Mouse (Mus musculus) adrenal gland, postnatal 25 days (tissue): ENCODE data around the gene Hilpda. TPM values are rescaled to one million over a fixed set of nuclear protein-coding genes. Genes with fewer than 3 reads are reported as not detected.
A peak's percentile ranks its signal among the peaks of the same experiment; 100 is the strongest.

Experiments used
- DNase-seq: peaks from one replicate; pipeline ENCODE4 v3.0.0; 2021; ENCODE audit warnings: mixed read lengths
- long read RNA-seq: library from polyadenylated mRNA; stranded (forward); transcript quantifications from one replicate; pipeline ENCODE4 v2.0.0, GENCODE M21; 2021
- total RNA-seq: library from RNA; stranded (reverse); gene quantifications from 2 replicates; pipeline ENCODE4 v1.2.3, GENCODE M21; 2021

Hilpda gene
- total RNA-seq, result 4.3 and 7.4 TPM in 2 replicates
- long read RNA-seq, result 0 reads

DNA sequence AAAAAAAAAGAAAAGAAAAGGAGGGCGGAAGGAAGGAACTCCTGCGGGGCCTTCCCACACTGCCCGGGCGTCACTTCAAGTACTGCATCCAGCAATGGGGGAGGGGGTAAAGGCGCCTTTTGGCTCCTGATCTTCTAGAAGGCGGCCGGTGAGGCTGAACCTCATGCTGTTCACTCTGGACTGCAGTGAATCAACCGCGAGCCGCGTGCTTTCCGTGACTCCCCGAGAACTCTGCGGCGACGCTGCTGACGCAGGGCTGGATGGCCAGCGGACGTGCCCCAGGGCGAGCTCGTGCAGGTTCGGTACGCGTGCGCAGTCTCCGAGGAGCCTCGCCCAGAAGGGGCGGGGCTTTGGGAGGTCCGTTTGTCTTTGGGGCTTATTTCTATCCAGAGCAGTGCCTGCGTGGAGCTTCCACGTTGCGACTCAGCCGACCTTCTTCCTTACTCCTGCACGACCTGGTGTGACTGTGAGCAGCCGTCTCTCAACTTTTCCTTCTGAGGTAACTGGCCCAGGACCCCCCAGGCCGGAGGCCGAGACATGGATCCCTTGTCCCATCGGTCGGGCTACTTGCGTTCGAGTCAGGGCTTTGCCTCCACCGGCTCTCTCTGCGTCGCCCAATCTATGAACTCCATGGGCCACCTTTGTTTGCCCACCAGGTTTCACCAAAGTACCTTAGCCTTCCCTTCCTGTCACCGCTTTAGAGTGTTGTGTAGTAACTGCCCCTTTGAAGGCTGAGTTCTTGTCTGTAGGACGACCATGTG lies at the start of gene Hilpda:
Hilpda (plus strand) TSS at position 177 of the 761 bp plus-strand sequence.
- peak; percentile 92 for DNase-seq

DNA sequence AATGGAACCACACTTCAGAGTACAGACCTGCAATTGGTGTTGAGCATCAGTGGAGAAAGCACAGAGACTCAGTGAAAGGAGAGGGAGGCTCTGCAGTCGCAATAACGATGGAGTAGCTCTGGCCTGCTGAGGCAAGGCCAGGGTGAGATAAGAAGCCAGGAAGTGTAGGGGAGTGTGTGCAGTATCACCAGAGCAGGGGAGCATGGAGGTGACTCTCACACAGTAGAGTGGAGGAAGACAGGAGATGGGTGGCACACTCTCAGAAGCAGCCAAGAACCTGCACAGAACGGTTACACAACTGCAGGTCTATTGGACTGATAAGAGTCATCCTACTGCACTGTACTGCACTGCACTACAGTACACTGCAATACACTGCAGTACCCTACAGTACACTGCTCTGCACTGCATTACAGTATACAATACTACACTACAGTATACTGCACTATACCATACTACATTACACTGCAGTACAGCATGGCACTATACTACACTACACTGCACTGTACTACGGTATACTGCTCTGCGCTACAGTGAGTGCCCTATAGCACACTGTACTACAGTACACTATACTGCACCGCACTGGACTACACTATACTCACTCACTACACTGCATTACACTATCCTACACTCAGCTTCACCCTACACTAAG lies 42.9 kb upstream of the Hilpda start:
- DNase-seq, result no peak

- no peak for DNase-seq
These were observed 41.9 kb upstream of the Hilpda start for GRCm38 (mm10) chr6:29230386-29230785.

- DNase-seq, result no peak
These were observed 40.5 kb upstream of the Hilpda start for GRCm38 (mm10) chr6:29231799-29232198.

DNA sequence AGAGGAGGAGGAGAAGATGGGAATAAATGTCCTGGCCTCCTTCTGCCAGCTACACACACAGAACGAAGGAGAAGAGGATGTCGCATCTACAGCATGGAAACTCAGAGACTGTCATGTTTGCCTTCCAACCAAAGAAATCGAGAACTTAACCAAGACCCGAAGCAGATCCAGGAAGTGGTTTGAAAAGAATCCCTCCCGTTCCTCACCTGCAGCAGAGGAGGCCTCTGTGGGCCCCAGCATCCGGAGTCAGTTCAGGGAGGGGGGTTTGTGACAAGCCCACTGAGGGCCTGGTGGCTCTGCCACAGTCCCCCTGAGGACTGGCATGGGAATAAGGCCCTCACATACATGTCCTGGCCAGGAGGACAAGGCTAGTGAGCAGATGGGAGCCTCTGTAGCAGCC lies 40.0 kb upstream of the Hilpda start:
- no peak for DNase-seq

DNA sequence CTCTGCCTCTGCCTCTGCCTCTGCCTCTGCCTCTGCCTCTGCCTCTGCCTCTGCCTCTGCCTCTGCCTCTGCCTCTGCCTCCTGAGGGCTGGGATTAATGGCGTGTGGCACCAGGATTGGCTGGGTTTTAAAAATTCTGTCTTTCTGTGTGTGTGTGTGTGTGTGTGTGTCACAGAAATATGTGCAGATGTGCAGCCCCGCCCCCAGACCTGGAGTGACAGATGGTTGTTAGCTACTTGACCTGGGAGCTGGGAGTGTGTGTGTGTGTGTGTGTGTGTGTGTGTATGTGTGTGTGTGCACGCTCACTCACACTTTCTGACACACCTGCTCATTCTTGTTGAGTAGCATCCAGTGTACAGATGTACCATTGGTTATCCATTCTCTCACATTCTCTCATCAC lies 38.6 kb upstream of the Hilpda start:
- no peak for DNase-seq

DNA sequence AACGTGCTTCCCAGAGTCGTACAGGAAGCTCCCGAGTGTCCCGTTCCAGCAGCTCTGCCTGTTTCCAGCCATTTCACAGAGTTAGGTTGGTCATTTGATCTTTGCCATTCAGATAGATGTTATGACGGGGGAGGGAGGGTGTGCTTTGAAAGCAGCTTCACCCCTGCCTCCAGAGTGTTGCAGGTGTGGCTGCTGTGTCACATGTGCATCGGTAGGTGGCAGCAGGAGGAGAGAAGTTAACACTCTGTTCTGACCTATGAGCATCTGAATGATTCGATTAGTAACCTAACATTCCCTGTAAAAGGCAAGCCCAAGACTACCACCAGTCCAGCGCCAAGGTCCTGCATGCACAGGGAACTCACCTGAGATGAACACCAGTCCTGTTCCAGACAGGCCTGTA lies 38.0 kb upstream of the Hilpda start:
- no peak for DNase-seq

GRCm38 (mm10) chr6:29240806-29241205 lies 31.5 kb upstream of the Hilpda start:
- peak; percentile 15 for DNase-seq

DNA sequence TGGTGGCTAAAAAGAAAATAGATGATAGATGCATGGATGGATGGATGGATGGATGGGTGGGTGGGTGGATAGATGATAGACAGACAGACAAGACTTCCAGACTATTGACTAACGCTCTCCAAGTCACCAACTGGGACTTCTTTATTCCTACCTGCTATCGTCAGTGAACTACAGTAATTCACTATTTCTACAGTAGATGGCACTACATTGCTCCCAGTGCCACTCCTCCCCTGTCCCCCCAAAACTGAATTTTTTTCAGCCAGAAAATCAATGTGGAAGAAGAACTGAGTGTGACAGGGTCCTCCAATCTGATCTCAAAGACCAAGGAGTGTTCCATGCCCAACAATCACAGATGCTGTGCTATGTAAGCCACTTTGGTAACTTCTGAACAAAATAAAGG lies 30.6 kb upstream of the Hilpda start:
- no peak for DNase-seq

DNA sequence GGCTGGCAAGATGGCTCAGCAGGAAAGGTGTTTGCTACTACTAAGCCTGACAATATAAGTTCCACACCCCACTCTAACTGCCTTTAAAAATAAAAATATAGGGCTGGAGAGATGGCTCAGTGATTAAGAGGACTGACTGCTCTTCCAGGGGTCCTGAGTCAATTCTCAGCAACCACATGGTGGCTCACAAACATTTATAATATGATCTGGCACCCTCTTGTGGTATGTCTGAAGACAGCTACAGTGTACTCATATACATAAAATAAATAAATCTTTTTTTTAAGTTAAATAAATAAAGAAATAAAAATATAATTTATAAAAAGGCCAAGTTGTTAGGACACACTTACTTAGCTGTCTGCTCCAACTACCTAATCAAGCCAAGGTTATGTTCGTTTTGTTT lies 30.0 kb upstream of the Hilpda start:
- no peak for DNase-seq

DNA sequence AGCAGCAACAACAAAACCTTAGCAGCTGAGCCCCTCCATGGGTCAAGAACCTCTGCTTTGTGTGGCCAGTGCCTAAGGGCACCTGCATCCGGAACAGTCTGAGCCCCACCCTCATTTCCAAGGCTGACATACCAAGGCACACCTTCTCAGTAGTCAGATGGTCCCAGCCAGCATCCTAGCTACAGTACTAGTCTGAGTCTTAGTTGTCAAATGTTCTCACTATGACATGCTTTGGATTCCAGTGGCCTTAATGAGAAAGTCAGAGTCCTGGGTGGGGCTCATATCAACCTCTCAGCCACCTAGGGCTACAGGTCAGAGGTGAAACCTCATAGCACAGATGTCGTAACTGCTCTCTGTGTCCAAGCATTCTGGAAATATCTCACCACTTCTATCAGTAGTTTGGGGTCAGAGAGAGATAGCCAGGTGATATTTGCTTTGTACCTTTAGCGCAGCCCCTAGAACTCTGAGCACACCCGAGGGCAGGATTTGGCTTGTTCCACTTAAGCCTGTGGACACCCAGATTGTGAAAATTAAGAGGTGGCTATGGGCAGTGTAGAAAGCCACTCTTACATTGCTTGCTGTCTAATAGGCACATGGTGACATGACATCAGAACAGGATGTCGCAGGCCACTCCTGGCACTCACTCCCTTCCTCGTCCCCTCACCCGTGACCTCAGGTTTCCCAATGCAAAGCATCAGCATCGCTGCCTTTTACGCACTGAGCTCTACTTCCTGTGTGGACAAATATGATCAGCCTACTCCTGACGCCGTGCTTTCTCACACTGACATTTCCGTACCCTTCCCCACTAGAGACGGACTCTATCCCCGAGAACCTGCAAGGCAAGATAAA lies 26.8 kb upstream of the Hilpda start:
- DNase-seq, result no peak

DNA sequence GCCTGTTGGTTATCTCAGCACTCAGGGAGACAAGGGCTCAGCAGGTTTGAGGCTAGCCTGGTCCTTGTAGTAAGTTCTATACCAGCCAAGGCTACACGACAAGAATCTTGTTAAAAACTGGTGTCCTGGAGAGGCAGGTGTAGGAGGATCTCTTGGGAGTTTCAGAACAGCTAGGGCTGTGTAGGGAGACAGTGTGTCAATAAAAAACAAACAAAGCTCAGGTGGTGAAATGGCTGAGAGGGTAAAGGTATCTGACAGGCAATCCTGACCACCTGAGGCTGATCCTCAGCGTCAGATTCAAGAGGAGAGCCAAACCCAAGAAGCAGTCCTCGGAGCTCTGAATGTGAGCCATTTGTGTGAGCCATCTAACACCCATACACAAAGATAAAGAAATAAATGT lies 26.1 kb upstream of the Hilpda start:
- no peak for DNase-seq

DNA sequence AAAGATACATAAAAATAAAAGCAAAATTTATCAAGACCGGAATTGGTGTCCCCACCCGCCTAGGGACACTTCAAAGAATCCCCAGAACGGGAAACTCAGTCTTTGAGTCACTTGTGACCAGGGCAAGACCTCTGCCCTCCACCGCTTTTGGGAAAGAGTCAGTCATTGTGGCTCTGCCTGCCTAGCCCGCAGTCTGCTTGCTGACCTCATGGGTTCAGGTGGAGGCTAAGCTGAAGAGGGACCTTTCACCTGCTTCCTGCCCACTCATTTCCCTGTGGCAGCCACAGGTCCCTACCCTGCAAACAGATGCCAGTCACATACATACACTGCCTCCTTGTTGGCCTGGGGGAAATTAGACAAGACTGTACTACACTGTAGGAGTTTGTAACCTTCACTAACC lies 25.7 kb upstream of the Hilpda start:
- no peak for DNase-seq

GRCm38 (mm10) chr6:29247072-29247471 lies 25.2 kb upstream of the Hilpda start:
- DNase-seq, result no peak

- DNase-seq, result no peak
These were observed 12.9 kb upstream of the Hilpda start for GRCm38 (mm10) chr6:29259418-29259817.

DNA sequence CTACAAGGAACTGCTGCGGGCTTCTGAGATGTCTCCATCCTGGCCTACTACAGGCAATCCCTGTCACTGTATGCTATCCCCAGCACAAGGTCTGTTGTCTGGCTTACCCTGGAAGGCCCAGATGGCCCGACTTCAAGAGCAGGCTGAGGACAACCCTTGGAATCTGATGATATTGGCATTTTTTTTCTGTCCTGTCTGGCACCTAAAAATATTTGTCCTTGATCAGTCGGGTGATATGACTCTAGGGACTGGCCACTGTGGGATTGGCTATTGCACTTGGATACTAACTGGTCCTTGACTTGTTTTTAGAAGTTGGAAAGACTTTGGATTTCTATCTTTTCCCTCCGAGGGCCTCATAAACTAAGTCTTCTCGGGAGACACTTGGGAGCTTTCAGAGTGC lies 10.5 kb upstream of the Hilpda start:
- DNase-seq, result no peak

DNA sequence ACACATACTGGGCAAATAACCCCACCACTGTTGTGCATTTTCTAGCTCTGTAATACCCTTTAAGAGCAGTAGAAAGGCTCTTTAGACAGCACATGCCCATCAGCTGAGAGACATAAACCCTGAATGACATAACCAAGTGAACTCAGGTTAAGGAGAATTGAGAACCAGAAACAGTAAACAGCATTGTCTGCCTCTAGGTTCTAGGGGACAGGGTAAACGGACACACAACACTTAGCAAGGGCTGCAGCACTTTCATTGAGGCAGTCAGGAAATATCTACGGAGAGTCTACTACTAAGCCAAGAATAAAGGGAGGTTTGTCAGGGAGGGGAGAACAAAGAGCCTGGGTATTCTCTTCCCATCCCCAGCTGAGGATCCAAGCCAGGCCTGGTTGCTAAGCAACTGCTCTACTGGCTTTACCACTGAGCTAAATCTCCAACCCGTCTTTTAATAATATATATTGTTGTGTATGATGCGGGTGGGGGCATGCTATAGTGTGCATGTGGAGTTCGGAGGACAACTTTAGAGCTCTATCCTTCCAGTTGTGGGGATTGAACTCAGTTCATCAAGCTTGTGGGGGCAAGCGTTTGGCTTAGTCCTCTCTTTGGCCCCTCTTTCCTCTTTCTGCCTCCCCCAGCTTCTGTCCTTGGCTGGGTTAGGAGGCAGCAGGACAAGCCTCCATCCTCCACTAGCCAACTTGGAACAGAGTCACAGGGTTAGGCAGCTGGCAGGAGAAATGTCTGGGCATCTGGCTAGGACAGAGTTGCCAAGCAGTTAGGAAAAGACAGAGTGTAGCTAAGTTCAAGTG lies 8.4 kb upstream of the Hilpda start:
- DNase-seq, result peak; percentile 27

- DNase-seq, result no peak
These were observed 7.9 kb upstream of the Hilpda start for GRCm38 (mm10) chr6:29264456-29264781.

DNA sequence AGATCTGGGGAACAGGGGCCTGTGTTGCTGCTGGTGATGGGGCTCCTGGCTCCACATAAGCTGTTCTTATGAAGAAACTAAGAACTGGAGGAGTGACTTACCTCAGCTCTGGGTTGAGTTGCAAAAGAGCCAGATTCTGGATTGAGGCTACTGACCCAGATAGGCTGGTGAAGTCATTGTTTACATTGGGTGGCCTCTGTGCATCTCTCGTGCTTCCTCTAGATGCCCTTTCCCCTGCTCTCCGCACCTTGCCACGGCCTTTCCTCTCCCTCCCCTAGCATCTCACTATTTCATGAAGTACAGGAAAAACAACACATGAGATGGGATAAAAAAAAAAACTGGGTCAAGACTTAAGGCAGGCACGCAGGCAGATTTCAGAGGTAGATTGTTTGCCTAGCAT lies 5.4 kb upstream of the Hilpda start:
- DNase-seq, result no peak

- no peak for DNase-seq
These were observed 3.2 kb upstream of the Hilpda start for GRCm38 (mm10) chr6:29269006-29269668.

DNA sequence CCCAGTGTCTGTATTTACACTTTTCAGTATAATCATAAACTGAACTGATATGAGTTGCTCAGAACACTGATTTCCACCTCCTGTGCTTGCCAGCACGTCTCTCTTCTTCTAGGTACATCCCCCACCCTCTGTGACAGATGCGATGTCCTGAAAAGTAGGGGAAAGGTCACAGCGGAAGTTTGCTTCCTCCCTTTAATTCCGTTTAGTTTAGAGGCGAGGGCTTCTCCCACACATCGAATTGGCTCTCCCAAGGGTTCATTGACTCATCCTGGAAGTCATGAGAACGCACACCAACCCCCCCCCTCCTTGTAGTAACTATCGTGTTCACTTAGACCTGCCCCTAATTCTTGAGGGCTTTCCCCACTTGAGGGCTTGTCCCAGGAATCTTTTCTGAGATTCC lies 1.3 kb upstream of the Hilpda start:
- DNase-seq, result no peak

DNA sequence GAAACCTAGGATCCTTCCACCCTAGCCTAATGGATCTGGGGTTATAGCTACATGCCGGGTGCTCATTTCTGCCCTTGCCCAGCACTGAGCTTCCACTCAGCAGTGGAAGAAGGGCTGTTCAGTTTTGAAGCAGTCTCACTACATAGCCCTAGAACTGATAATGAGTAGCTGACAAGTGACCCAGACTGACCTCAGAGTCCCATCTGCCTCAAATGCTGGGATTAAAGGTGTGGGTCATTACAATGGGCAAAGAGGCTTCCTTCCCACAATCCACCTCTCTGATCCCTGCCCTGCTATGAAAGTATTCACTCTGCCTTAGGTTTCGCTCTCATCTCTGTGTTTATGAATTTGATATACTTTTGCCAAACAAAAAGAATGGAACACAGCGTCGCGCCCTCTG lies 4.5 kb downstream of the Hilpda start:
- DNase-seq, result no peak
